Mouse (Mus musculus) left cerebral cortex, postnatal 14 days (tissue): ENCODE measurements around the gene Sema3g. TPM values are rescaled to one million over a fixed set of nuclear protein-coding genes. Genes with fewer than 3 reads are reported as not detected.

ENCODE experiments used
- DNase-seq, 2 experiments: peaks; one replicate each; pipeline ENCODE4 v3.0.0; 2021 to 2022; ENCODE audit warnings: low spot score in 2 of 2, mixed read lengths in 1 of 2
- intact Hi-C: fragments of 180-260 bp; cut with DNase I; formaldehyde crosslinking; loops from one replicate; pipeline ENCODE4 v1.15.1; 2025
- total RNA-seq, 2 experiments: library from RNA; stranded (reverse); gene quantifications; 2 replicates each; pipeline ENCODE4 v1.2.3; 2021

Gene Sema3g
- total RNA-seq, 2 experiments from 2014 or later: 4.8 to 5.8 TPM

DNA sequence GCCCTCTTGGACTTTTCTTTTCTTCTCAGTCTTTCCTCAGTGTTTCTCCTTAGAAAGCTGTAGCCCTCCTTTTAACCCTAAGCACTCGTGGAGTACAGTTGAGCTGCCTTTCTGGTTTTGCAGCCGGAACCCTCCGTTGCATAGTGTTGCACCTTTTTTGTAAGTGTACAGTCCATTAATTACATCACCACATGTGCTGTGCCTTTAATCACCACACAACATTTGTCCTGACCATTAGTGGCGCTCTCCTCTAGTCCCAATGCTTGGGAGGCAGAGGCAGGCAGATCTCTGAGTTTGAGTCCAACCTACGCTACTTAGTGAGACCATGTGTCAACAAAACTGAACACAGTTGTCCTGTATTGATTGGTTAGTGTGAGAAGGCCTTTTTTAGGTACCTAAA lies 34.4 kb downstream of the Sema3g start:
- DNase-seq: no peak
- intact Hi-C loops: loop anchor here (5.0 kb wide), 1 partner anchor 45 kb away; the partner anchor contains the start of gene Tnnc1

DNA sequence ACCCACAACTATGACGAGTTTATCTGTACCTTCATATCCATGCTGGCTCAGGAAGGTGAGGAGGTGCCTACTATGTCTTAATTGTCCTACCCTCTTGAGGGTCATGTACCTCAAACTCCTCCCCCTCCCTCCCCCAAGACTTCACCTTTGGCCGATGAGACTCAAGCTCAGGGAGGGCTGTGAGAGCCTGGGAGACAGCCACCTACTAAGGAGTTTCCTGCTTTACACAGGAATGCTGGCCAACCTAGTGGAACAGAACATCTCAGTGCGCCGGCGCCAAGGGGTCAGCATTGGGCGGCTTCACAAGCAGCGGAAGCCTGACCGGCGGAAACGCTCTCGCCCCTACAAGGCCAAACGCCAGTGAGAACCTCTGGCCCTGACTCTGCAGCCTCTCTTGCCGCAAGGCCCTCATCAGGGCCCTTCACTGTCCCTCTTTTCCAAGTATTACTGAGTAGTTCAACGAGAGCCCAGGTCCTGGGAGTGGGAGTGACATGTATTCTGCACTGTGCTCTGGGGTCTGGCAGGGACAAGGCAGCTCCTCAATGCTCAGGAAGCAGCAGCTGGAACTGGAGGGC lies 40.9 kb downstream of the Sema3g start:
- intact Hi-C loops: no loop called here
- DNase-seq: no peak

DNA sequence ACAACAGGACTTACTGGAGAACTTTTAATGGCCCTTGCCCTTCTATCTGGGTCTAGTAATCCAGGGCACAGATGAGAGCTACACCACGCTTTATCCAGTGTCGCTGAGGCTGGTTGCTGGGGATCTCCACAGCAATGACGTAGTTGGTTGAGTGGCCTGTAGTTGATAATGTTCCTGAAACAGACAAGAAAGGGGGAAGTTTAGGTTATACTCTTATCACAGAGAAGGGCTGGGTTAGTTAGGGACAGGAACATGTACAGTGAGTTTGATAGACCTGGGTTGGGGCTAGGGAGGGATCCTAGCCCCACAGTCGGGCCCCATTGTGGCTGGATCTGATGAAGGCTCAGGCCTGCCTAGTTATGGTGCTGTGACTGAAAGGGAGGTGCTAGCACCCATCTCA lies 42.7 kb downstream of the Sema3g start:
- intact Hi-C loops: no loop called here
- no peak for DNase-seq

DNA sequence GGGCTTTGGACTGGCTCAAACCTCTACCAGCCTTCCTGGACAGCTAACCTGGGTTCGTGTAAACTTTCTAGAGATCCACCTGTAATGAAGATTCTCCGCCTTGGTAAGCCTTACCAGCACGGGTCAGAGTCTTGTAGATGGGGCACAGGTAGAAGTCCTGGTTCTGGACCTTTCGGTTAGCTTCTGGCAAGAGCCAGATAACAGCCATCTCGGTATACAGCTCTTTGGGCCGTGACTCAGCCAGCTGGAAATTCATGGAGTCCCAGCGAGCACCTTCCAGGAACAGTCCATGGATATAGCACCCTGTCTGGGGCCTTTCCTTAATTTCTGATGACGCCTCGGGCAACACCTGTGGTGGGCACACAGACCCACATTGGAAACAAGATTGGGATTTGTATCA lies 43.3 kb downstream of the Sema3g start:
- intact Hi-C loops: no loop called here
- no peak for DNase-seq

DNA sequence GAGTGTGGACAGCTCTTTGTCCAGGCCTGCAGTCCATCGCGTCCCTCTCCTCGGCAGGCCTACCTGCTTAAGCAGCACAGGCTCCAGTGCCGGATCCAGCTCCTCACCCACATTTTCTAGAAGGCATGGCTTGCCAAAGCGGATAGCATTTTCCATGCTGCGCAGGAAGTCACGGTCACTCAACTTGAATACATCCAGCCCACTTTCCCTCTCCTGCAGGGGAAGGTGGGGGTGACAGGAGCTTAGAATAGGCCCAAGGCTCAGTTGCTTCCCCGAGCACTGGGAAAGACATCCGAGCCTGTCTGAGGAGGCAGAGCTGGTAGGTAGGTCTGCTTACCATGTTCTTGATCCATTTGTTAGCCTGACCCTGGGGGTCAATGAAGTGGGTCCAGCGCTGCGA lies 50.0 kb downstream of the Sema3g start:
- intact Hi-C loops: no loop called here
- DNase-seq: no peak

DNA sequence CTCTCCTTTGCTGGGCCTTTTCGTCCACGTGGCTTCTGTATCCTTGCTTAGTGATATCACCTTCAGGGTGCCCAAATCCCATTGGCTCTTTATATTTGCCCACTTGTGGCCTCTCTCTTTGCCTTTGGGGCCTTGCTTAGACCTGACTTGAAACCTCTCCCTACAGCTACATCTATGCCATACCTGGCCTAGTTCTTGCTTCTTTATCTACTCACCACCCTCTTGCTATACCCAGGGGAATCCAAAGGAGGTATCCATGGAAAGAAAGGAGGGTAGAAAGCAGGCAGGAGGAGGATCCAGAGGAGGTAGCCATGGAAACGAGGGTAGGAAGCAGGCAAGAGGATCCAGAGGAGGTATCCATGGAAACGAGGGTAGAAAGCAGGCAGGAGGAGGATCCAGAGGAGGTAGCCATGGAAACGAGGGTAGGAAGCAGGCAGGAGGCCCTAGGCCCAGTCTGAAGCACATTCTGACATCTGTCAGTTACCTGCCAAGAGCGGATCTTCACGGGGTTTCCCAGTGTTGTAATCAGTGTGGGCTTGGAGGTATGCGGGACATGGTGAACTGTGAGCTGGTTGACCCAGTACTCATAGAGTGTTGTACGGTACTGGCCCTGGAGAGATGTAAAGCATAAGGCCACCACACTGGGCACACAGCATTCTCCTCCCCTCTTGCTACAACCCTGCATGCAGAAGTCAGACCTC lies 50.8 kb downstream of the Sema3g start:
- DNase-seq: peak; percentile 64 to 83
- intact Hi-C loops: no loop called here

DNA sequence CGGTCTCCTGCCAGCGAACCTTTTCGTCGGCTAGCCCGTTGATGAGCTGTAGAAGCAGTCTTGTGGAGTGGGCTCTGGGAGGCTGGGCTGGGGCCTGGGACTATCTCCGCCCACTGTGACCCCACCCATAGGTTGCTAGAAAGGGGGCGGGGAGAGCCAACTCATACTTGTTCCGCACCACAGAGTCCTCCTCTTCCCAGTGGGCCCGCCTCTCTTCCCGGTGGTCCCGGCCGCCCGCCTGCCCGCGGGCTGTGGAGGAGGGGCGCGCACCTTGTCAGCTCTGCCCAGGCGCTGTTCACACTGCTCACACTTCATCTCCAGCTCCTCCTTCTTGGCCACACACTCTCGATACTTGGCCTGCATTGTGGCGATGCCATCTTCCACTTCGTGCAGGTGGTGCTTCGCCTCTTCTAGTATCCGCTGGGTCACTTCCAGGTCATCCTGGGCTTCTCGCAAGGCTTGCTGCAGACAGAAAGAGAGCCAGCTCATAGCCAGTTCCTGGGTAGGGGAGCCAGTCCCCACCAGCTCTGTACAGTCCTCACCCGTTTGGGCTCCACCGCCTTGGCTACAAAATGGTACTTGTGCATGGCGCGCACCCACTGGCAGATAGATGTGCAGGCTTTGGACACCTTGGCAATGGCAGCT lies 51.9 kb downstream of the Sema3g start:
- peak; percentile 41 to 53 for DNase-seq
- intact Hi-C loops: loop anchor here (5.0 kb wide), 1 partner anchor 53 kb away; the partner anchor contains the start of gene Dnah1

DNA sequence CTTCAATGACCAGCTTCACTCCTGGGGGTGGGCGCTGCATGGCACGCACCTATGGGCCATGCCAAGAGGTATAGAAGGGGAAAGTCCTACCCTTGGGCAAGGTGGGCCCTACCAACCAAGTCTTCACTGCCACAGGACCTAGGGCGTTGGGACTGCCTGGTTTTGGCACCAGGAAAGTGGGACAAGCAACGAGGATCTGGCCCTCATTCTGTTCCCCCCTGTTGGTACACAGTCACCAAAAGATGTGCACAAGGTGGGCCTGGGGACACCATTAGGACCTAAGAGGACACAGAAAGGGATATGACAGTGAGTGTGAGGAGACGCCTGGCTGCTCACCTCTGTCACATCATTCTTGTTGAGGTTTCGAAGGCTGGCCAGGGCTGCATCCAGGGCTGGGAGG lies 53.5 kb downstream of the Sema3g start:
- no peak for DNase-seq
- intact Hi-C loops: loop anchor here (5.0 kb wide), 1 partner anchor 51 kb away; the partner anchor contains the start of gene Dnah1

DNA sequence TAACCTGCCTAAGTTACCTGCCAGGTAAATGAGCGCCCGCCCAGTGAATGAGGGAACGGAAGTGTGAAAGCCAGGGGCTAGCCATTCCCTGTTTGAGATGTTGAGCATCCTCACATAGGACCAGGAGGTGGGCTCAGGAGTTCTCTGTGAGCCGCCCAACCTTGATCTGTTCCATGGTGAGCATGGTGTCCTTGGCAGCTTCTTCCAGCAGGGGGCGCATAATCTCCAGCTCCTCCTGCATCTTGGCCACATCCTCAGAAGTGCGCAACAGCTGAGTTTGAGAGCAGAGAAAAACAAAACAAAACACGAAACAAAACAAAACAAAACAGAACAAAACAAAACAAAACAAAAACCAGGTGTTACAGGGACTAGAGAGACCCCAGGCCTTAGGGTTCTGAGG lies 54.5 kb downstream of the Sema3g start:
- intact Hi-C loops: loop anchor here (2.0 to 5.0 kb wide), 2 partner anchors 50 to 201 kb away; partner anchors contain the start of gene Dnah1
- peak; percentile 85 to 86 for DNase-seq

Other genes starting within 250 kb of the Sema3g start
- gene Glt8d1, start 216.5 kb upstream of the Sema3g start, total RNA-seq: 10 to 100 TPM; 27.2 to 30.7 TPM
- 100 to 1,000 TPM; 171 to 175 TPM for gene Spcs1, start 216.2 kb upstream of the Sema3g start, total RNA-seq
- gene Pbrm1, start 198.7 kb upstream of the Sema3g start, total RNA-seq: 10 to 100 TPM; 50.7 to 53.6 TPM
- 10 to 100 TPM; 44.4 to 45.4 TPM for gene Gnl3, start 198.7 kb upstream of the Sema3g start, total RNA-seq
- gene Smim4, start 88.9 kb upstream of the Sema3g start, total RNA-seq: 10 to 100 TPM; 27.3 to 28.2 TPM
- gene Nt5dc2, start 86.8 kb upstream of the Sema3g start, total RNA-seq: 1 to 10 TPM; 5.7 to 6.4 TPM
- gene Stab1, start 49.2 kb upstream of the Sema3g start, total RNA-seq: 10 to 100 TPM; 26.8 to 31.4 TPM
- gene Tnnc1, start 9.5 kb upstream of the Sema3g start, total RNA-seq: 10 to 100 TPM; 25.5 to 36.3 TPM
- 100 to 1,000 TPM; 393 to 408 TPM for gene Nisch, start 914 bp upstream of the Sema3g start, total RNA-seq
- 1 to 10 TPM; 3.5 to 4.2 TPM for gene Phf7, start 33.5 kb downstream of the Sema3g start, total RNA-seq
- 100 to 1,000 TPM; 132 to 133 TPM for gene Bap1, start 33.6 kb downstream of the Sema3g start, total RNA-seq
- gene Dnah1, start 106.0 kb downstream of the Sema3g start, total RNA-seq: 1 to 10 TPM; 2.0 to 3.0 TPM
- 10 to 100 TPM; 34.3 to 36.7 TPM for gene Capn7, start 118.8 kb downstream of the Sema3g start, total RNA-seq
- gene Sh3bp5, start 218.2 kb downstream of the Sema3g start, total RNA-seq: 10 to 100 TPM; 73.5 to 73.9 TPM